Mouse (Mus musculus) embryo, embryonic 10 days (tissue): ENCODE data around the gene Pgm2l1.
A peak's percentile ranks its signal among the peaks of the same experiment; 100 is the strongest.

Experiments
- DNase-seq: peaks from one replicate; pipeline ENCODE4 v3.0.0-alpha.2; 2015; ENCODE audit warnings: low spot score

The Pgm2l1 gene

GRCm38 (mm10) chr7:100227158-100227875 lies at the start of gene Pgm2l1:
Pgm2l1 (plus strand) TSS chr7:100227394.
- DNase-seq: peak; percentile 98

DNA sequence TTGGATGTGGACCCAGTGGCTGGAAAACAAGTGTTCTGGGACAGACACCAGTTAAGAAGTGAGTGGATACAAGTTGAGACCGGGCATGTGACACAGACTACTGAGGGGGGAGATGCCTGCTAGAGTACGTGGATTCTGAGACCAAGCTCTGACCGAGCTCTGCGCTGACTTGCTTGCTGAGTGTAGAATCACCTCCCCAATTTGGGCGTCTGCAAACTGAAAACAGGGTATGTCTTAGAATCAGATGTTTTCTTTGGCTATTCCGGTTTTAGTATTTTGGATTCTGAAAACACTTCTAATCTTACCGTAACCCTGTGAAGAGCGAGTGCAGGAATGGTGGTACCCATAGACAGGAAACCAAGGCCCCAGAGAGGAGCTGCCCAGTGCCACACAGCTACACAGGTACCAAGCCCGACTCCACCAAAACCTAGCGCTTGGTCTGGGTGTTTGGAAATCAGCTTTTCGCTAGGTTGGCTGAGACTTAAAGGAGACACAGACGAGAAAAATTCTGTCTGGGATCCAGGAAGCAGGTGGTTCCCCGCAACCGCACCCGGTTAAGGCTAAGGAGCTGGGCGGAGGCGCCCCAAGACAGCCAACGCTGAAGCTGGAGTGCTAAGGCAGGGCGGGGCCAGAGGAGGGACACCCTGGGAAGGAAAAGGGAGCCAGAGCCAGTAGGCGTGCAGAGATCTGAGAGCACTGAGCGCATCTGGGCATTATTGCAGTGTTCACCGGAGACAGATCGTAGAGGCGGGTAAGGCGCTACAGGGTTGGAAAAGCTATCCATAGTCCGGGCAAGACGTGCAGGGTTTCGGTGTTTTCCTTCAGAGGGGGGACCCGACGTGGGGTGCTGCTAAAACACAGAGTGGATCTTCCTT lies 48.9 kb upstream of the Pgm2l1 start:
- peak; percentile 75 for DNase-seq

GRCm38 (mm10) chr7:100178891-100179233 lies 48.3 kb upstream of the Pgm2l1 start:
- DNase-seq: peak; percentile 62

DNA sequence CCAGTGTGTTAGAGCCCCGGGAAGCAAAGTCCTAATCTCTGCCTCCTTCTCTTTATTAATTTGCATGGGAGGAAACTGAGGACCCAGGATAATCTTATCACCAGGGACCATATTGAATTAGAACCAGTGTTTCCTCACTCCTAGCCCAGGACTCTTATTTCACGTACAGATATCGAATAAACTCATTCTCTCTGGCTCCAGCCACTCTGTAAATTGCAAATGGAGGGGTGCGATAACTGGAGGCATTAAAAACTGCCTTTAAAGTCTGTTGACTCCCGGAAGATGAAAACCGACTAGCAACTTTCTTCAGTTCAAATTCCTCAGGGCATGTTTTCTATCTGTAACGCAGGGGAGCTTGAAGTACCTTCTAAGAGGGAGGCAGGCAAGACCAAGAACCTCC lies 47.8 kb upstream of the Pgm2l1 start:
- no peak for DNase-seq

GRCm38 (mm10) chr7:100179836-100180407 lies 47.3 kb upstream of the Pgm2l1 start:
- no peak for DNase-seq

GRCm38 (mm10) chr7:100181176-100181575 lies 46.0 kb upstream of the Pgm2l1 start:
- no peak for DNase-seq

DNA sequence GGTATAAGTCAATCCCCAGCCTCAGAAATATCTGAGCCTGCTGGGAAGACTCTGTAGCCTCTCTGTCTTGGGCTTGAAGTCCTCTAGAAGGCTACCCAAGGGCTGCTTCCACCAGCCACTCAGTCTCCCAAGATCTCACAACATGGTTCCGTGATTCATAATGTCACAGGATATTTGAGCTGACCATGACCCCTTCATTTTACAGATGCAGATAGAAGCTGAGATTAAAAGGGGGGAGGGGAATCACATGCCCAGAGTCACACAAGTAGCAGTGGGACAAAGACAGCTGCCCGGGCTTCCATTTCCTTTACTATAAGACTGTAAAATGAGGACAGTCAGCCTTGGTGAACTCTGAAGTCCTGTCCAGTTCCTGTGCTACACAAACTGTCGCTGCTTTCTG lies 45.6 kb upstream of the Pgm2l1 start:
- DNase-seq: no peak

GRCm38 (mm10) chr7:100182388-100182787 lies 44.8 kb upstream of the Pgm2l1 start:
- DNase-seq: no peak

- DNase-seq: peak; percentile 79
Observed at GRCm38 (mm10) chr7:100187601-100188000, 39.6 kb upstream of the Pgm2l1 start.

GRCm38 (mm10) chr7:100190167-100190566 lies 37.0 kb upstream of the Pgm2l1 start:
- DNase-seq: no peak

DNA sequence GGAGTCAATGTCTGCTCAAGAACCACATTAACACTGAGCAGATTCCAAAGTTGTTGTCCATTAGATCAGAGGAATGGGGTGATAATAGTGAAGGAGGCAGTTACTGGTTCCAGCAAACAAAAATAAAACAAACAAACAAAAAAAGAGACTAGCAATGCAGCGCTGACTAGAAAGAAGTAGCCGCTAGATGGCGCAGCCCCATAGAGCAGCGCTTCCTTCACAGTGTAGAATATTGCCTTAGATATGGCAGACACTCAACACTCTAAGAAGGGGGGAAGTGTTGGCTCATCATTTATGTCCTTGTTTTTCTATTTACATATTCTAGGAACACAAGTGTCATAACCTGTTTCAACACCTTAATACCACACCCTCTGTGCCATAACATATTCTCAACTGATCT lies 36.4 kb upstream of the Pgm2l1 start:
- peak; percentile 70 for DNase-seq

DNA sequence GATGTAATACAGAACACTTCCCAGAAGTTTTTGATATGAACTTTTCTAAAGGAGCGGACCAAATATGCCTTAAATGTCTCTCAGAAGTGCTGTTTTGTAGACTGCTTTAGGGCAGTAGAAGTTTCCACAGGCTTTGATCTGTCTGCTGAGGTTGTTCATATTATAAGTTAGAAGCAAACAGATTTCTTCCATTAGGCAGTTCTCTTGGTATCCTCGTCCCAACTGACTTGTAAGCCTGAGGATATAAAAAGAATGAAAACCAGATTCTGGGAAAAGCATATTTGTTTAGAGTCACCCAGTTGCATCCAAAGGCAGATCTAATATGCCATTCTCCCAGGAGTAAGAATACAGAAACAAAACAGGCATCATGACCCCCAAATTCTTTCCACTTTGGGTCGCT lies 26.0 kb upstream of the Pgm2l1 start:
- no peak for DNase-seq

GRCm38 (mm10) chr7:100203616-100204015 lies 23.6 kb upstream of the Pgm2l1 start:
- DNase-seq: no peak

DNA sequence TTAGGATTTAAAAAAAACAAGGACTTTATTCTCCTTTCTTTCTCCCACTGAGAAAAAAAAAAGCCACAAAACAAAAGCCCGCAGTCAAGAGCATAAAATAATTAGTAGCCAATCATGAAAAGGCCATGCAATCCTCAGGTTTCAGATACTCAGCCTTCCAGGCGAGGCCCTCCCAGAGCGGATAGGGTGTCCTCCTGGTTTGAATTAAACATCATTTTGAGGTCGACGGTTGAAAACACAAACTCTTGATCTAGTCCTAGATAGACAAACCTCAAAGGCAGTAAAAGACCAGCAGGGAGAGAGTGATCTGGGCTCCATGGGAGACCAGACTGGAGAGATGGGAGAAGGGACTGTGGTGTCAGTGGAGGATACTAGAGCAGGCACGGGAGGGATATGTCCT lies 22.3 kb upstream of the Pgm2l1 start:
- no peak for DNase-seq

- no peak for DNase-seq
Observed at GRCm38 (mm10) chr7:100206144-100206543, 21.1 kb upstream of the Pgm2l1 start.

DNA sequence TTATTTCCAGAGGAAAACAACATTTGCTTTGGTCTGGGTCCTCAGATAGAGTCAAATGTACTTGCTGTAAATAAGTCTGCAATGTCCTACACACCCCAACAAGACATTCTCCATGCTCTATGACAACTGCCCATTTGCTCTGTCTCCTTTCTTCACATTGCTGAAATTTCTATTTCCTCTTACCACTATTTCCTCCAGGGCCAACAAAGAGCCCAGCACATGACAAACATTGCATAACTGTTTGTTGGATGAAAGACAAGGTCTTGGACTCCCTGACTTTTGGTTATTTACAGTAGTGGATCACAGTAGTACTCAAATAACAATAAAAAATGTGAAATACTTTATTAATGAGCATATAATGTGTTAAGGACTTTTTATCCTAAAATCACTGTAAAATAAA lies 19.3 kb upstream of the Pgm2l1 start:
- DNase-seq: no peak

DNA sequence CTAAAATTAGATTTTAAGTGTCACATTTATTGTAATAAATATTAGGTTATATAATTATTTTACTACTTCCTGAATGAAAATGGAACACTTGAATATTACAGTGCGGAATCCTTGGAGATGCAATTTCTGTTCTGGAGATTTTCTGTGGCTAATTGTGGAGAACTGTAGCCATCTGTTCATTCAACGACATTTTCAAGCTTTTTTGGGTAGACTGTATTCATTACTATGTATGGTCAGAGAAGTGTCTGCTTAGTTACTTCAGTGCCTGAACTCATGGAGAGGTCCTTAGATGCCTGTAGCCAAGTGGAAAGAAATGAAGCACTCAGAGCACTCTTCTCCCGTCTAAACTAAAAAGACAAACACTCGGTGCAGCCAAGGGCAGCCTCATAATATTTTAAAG lies 12.9 kb upstream of the Pgm2l1 start:
- no peak for DNase-seq

GRCm38 (mm10) chr7:100215116-100215732 lies 12.0 kb upstream of the Pgm2l1 start:
- DNase-seq: no peak

DNA sequence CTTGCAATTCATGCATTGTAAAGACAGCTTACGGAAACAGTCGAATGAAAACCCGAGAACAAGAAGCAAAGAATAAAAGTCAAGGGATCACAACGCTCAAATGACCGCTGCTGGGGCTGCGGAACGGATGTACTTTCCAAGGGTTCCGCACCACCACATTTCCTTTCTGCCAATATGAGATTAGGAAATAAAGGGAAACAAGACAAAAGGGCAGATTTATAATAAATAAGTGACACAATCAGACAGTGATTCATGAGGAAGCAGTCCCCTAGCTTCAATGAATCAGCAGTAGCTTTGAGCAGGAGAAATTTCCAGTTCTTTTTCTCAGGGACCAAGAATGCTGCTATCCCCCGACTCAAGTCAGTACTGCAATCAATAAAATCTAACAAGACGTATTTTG lies 11.2 kb upstream of the Pgm2l1 start:
- DNase-seq: no peak

- DNase-seq: no peak
Observed at GRCm38 (mm10) chr7:100216601-100217565, 10.3 kb upstream of the Pgm2l1 start.

- DNase-seq: peak; percentile 18
Observed at GRCm38 (mm10) chr7:100227896-100228525, 817 bp downstream of the Pgm2l1 start.
